Mouse (Mus musculus) natural killer cell, adult 2 months (primary cell): Measurements from ENCODE around the gene Scfd2.
A peak's percentile ranks its signal among the peaks of the same experiment; 100 is the strongest.

Source experiments
- DNase-seq, 2 experiments: peaks; one replicate each; pipeline ENCODE4 v3.0.0; 2022; ENCODE audit warnings: low spot score in 2 of 2

Scfd2 gene

DNA sequence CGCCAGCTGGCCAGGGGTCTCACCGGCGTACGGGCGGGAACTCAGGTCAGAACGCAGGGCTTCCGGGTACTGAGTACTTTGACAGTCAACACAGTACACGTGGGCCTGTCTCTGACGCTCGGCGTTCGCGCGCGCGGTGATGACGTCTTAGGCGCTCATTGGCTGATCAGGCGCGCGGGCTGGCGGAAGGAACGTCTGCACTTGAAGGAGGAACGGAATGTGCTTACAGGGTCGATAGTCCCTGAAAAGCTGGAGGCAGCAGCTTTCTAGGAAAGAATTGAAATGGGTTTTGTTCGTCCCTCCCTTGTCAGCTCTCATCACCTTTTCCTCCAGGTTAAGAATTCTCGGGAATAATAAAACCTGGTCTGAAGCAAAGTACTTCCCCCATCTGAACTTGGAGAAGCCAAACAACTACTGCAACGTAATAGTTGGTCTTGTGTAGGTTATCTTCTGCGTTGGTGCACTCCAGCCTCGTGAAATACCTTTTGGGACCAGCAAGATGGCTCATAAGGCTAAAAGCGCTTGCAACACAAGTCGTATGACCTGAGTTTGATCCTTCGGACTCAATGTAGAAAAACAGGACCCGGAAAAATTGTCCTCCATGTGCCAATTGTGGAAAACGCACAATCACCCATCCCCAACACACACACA, at the start of gene Scfd2:
Scfd2 (minus strand) TSS at position 130 of the 651 bp plus-strand sequence.
- peak; percentile 95 to 96 for DNase-seq

DNA sequence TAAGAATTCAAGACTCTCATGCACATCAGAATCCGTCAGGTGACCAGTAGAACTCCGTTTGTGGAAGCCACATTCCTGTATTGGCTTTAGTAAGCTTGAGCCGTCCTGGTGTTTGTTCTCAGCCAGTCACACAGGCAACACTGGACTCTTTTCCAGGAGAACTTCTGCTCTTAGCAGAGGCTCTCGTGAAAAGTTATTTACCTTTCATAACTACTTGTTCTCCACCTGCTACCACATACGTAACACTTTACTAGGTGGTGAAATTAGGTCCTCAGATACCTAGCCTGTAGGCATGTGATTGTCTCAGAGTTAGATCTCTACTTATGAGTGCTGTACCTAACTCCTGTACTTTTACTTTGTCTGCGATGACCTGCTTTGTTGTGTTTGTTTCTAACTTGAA, 40.2 kb upstream of the Scfd2 start:
- no peak for DNase-seq

DNA sequence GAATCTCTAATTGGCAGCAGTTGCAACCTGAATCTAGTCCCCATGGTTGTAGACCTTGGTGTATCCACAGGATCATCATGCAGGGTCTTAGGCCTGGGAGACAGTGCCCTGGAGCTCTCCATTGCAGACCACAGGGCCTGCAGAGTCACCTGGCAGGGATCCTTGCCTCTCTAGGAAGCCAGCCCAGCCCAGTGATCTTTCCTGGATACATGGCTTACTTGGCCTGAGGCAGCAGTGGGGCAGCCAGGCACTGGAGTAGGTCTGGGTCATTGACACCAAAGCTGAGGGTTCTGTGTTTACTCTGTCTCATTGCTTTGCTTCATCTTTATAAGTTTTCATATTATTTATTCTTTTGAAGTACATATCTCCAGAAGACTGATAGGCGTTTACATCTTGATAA, 29.6 kb upstream of the Scfd2 start:
- no peak for DNase-seq

DNA sequence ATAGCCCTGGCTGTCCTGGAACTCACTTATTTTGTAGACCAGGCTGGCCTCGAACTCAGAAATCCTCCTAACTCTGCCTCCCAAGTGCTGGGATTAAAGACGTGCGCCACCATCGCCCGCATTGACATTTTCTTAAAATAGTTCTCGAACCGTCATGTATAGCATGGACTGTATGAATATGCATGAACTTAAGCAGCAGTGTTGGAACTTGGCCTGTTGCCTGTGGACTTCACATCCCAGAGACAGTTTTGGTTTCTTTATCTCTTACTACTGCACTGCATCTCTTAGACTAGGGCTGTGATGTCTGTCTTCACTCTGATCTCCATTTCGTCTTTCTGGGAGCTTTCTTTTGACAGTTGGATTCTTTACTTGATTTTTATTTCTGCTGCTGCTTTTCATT, 18.0 kb upstream of the Scfd2 start:
- no peak for DNase-seq

- no peak for DNase-seq
Observed at GRCm38 (mm10) chr5:74545606-74546005, 14.0 kb upstream of the Scfd2 start.

DNA sequence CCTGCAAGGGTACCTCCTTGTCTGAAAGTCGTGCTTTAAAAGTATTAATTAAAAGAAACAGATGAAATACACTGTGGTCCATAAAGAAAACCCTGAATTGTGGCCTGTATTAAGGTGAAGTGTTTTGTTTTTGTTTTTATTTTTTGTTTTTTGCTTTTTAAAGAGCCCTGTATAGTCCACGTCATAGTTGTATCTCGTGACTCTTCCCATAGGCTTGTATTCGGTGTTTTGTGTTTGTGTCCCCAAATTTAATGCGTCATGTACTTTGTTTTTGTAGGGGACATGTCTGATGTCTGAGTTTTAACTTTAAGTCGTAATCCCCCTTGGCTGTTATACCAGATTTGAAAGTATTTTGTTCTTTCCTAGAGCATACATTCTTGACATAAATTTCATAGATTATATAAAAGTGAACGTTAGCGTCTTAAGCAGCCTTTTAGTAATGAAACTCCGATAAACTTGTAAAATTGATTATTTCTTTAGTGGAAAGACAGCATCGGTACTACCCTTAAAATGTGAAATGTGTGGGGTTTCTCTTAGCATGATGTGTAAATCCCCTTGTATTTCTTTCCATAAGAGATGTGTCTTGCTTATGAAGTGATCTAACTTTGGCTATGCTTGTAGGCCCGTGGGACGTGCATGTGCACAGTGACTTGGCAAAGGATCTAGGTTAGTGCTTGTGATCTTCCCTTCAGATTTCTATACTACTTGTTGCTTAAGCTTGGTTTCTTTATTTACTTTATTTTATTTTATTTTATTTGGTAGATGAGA, 4.8 kb upstream of the Scfd2 start:
- DNase-seq = no peak

DNA sequence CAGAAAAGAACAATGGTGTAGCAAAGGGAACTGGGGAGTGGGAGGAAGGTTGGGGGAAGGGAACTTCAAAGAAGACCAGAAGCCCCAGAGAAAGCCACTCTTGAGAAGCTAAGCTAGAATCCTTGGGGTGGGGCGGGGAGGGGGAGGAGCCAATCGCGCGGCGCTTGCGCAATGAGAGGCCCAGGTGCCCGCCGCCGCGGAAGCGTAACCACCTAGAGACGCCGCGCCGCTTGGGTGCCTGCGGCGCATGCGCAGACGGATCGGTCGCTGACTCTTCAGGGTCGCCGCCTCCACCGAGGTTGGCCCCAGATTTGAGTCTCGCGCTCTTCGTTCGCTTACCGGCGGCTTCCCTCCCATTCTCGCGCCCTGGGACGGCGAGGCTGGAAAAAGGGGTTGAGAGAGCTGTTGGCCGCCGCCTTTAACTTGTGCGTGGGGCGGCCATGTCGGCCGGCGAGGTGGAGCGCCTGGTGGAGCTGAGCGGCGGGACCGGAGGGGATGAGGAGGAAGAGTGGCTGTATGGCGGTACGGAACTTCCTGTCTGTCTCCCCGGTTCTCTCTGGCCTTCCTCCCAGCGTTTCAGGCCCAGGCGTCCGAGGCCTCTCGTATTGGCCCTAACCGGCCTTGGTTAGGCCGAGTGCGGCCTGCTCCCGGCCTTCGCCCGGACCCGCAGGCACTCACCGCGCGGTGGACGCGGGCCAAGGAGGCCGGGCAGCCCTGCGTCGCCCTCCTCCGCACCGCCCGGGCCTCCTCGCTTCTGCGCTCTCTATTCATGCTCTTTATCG, 3.9 kb upstream of the Scfd2 start, which contains the start of gene Fip1l1:
Fip1l1 (plus strand) TSS at position 210 of the 782 bp plus-strand sequence.
- peak; percentile 88 to 91 for DNase-seq

GRCm38 (mm10) chr5:74530785-74531184, 774 bp downstream of the Scfd2 start:
- DNase-seq = no peak

DNA sequence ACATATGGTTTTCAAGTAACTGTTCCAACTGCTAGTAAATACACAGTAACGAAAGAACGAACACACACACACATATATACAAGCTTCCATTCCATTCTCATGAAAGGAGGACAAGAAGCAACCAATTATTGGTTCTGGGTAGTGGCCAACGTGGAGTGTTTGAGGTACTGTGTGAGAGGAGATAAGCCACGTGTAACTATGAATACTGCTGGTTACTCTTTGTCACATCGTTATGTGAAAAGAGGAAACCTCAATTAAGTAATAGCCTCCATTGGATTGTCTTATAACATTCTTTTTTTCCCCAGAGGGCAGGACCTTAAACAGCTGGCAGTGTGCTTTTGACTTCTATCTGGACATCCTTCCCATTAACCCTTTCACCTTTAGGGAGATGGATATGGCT, 4.5 kb downstream of the Scfd2 start:
- DNase-seq = no peak

DNA sequence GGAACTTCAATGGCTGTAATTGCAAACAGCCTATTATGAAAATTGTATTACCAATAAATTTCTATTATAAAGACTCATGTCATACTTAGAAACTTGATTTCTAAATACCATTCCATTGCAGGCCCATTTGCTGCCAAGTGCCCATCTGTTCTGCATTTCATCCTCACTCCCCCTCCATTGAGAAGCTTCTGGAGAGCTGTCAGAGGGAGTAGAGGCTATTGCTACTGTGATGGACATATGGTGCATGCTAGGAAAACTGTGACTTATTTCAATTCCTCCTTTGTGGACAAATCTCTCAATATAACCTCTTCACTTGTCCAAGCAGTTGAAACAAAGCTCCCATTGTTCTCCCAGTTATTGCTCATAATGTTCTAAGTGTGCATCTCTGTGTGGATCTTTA, 19.9 kb downstream of the Scfd2 start:
- DNase-seq = no peak

GRCm38 (mm10) chr5:74492705-74493104, 38.9 kb downstream of the Scfd2 start:
- DNase-seq = no peak

GRCm38 (mm10) chr5:74484646-74485045, 46.9 kb downstream of the Scfd2 start:
- no peak for DNase-seq

- DNase-seq = no peak
Observed at GRCm38 (mm10) chr5:74482633-74483032, 48.9 kb downstream of the Scfd2 start.

- no peak for DNase-seq
Observed at GRCm38 (mm10) chr5:74482034-74482433, 49.5 kb downstream of the Scfd2 start.

DNA sequence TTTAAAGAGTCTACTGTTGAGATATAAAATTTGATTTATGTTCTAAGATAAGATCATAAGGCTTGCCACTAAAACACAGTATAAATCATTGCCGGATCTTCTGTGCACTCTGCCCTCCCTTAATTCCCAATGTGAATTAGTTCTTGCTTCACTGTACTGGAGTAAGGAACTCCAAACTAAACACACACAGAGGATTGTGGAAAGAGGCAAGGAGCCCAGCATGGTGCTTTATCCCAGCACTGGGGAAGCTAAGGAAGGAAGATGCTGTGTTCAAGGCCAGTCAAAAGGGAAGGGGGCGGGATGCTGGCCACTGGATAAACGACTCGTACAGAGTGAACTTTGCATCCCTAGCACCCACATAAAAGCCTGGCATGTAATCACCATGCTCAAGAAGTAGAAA, 51.1 kb downstream of the Scfd2 start:
- DNase-seq = no peak

- DNase-seq = no peak
Observed at GRCm38 (mm10) chr5:74479947-74480346, 51.6 kb downstream of the Scfd2 start.

DNA sequence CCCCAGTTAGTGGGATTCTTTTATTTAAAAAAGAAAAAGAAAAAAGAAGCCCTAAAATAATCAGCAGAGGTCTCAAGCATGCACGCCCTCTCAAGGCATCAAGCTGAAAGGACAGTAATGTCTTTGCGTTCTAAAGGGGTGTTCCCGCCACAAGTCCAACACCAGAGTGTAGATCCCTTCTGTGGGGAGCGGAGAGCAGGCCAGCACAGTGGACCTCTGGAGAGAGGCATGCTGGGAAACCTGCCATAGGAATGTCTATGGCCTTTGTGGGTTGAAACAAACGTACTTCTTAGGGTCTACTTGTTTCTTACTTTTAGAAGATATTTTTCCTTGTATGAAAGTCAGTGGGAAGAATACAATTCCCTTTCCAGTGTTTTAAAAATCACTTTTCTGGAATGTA, 52.4 kb downstream of the Scfd2 start:
- no peak for DNase-seq

DNA sequence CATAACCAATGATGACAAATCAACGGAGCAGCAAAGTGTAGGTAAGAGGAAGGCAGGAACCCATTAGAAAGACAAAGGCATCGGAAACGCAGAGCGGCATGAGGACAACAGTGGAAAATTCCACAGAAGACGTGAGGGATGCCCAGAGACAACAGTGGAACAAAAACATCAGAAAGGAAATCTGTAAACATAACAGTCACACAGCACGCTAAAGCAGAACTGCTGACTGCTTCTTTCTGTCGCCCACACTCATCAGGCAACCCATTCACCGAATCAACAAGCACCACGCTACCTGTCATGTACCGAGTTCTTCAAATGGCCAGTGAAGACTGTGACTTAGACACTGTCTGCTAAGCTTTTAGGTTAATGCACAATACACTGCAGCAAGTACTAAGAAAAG, 55.0 kb downstream of the Scfd2 start:
- DNase-seq = no peak

DNA sequence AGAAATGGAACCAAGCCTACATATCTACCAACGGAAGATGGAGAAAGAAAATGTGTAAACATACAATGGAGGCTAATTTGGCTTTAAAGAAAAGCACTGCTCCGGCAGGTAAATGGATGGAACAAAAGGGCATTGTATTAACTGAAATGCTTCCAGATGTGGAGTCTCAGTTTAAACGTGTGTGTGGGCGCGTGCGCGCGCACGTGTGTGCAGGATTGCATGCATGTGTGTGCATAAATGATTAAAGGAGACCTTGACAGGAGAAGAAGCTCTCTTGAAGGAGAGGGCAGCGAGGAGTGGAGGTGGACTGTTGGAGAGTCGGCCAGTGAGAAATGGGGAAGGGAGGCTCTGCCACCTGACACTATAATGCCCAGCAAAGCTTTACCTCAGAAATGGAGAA, 58.4 kb downstream of the Scfd2 start:
- DNase-seq = no peak

- DNase-seq = no peak
Observed at GRCm38 (mm10) chr5:74470819-74471218, 60.7 kb downstream of the Scfd2 start.

GRCm38 (mm10) chr5:74469620-74470019, 61.9 kb downstream of the Scfd2 start:
- DNase-seq = no peak

- DNase-seq = no peak
Observed at GRCm38 (mm10) chr5:74467753-74468152, 63.8 kb downstream of the Scfd2 start.

DNA sequence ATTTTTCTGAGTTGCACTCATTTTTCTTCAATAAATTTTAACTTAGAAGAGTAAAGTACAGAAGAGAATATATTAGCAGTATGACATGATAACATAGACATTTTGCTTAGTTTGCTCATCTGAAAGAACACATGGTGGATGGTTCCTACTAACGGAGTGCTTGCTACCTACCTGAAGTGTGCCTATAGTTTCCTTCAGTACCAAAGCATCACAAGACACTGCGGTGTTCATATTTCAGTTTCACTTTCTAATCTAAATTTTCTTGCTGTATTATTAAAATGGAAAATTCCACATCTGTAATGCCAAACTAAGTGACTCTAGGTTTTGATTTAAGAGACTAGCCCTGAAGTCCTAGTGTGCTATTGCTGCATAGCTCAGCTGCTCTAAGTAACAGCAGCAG, 74.8 kb downstream of the Scfd2 start:
- DNase-seq = no peak
